Mouse (Mus musculus) embryo, embryonic 11 days (tissue): ENCODE measurements around the gene 4921507P07Rik.
A peak's percentile ranks its signal among the peaks of the same experiment; 100 is the strongest.
"Not testable (repeated sequence)": the region's sequence is repeated elsewhere in the genome, so short reads cannot be mapped to it uniquely, and the experiment has no call there.

Experiments
- DNase-seq: peaks from one replicate; pipeline ENCODE4 v3.0.0-alpha.2; 2015

The 4921507P07Rik gene

DNA sequence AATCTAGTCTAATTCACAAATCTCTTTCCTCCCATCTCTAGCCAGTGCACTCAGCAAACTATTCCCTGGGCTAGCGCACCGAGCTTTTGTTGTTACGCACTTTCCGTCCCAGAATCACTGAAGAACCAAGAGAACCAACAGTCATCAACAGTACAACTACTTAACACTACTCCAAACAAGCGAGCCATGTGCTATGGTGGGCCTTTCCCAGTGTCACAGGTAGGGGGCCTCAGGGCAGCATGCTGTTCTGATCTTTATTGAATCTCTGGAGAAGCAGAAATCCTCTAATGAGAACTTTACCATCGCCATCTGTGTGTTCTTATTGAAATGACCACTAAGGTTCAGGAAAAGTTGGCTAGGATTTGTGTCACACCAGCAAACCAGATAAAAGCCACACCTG is 38.9 kb downstream of the 4921507P07Rik start:
- DNase-seq, result no peak

DNA sequence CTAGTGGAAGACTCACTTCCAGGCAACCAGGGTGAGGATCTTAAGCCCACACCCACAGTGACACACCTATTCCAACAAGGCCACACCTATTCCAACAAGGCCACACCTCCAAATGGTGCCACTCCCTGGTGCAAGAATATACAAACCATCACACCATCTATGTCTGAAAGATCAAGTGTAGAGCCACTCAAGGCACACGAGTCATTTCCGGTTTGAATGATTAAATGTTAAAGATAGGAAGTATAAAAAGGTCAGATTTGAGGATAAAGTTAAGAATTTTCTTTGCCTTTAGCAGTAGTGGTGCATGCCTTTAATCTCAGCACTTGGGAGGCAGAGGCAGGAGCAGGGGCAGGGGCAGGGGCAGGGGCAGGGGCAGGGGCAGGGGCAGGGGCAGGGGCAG is 42.2 kb downstream of the 4921507P07Rik start:
- DNase-seq, result not testable (repeated sequence)

GRCm38 (mm10) chr6:50552881-50553518 is 43.4 kb downstream of the 4921507P07Rik start:
- no peak for DNase-seq

DNA sequence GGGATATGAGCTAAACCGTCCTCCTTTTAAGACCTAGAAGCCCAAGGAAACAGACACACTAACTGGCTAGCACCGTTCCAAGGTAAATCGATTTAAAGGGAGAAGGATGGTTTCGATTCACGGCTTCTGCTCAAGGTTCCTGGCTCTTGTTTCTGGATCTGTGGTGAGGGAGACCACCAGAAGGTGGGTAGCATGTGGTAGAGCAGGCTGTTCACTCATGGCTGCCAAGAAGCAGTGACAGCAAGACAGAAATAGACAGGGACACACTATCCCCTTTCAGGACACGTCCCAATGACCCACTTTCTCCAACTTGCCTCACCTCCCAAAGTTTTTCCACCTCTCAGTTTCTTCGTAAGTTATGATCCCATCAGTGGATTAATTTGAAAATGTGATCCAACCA is 46.6 kb downstream of the 4921507P07Rik start:
- DNase-seq, result no peak

GRCm38 (mm10) chr6:50549051-50549450 is 47.4 kb downstream of the 4921507P07Rik start:
- DNase-seq, result no peak

DNA sequence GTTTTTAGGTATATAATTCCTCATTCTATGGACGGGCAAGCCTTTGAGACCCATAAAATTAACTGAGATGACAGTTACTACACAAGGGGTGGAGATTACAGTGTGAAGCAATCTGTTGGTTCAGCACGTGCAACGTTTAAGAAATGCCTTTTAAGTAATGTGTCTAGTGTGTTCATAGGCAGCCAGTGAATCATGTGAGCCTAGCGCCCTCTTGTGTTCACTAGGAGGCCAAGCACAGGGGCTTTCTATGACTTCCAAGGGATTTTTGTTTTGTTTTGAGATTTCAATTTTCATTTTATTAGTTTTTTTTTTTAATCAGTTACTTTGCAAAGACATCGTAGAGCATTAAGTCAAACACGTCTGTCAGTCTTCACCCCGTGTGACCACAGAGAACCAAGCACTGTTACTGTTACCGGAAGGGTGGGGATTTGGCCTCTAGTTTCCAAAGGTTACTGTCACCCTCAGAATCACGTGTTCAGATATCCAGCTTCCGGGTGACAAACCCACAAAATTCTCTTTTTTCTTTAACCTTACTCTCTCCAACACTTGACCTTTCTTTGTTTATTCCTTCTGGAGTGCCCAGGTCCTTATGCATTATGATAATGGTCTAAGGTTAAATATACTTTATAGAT is 50.9 kb downstream of the 4921507P07Rik start:
- DNase-seq, result peak; percentile 70

DNA sequence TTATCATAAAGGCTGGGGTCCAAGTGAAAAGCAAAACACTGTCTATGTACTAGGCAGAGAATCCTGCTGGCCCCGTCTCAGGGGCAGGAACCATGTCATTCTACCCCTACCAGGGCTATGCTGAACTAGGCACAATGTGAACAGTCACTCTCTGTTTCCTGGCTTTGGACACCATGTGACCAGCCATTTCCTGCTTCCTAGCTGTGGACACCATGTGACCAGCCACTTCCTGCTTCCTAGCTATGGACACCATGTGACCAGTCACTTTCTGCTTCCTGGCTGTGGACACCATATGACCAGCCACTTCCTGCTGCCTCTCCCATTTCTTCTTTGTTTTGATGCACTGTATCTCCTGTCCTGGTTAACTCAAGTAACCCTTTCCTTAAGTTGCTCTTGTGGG is 53.9 kb downstream of the 4921507P07Rik start:
- no peak for DNase-seq

DNA sequence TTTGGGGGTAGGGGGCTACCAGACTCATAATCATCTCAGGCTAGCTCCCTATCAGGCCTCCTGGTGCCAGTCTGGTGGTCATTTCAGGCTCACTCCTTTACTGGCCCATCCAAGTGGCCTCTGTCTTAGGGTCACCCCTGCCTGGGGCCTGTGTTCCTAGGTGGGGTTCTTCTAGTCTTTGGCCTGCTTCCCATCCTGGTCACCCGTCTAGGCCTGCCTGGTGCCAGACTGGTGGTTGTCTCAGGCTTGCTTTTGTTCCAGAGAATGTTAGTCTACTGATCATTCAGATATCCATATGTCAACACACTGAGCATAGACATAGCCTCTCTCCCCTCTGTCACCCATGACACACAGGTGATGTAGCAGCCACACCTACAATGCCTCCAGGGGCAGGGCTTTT is 56.8 kb downstream of the 4921507P07Rik start:
- no peak for DNase-seq

DNA sequence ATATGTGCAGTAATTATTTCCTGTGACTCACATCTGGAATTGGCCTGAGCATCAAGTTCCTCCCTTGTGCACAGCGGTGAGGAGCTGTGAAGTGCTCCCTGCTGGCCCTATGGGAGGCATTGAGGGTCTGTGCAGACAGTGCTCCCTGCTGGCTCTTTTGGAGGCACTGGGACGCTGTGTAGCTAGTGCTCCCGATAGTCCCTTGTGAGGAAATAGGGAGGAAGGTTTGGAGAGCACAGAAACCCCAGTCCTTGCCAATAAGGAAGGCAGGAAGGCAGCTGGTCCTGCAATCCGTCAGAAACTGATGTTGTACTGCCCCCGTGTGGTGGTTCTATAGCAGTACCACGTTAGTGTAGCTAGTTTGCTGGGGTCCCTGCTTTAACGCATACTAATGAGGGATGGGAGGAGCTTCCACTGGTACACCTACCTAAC is 60.0 kb downstream of the 4921507P07Rik start:
- peak; percentile 90 for DNase-seq

DNA sequence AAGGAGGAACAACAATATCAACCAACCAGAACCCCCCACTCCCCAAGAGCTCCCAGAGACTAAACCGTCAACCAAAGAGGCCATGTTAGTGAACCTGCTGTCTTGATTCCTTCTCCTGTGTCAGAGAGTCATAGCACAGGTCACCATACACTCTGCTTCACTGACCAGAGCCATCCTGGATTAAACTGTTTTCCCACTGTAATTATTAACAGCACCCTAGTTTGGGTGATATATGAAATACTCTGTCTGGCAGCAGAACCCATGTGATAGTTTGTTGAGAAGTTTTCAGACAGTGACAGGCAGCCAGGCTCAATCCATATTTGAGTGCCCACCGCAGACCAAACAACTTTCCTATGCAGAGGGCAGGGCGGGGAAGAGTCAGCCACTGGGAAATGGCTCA is 61.1 kb downstream of the 4921507P07Rik start:
- no peak for DNase-seq

GRCm38 (mm10) chr6:50531920-50532319 is 64.5 kb downstream of the 4921507P07Rik start:
- peak; percentile 38 for DNase-seq

DNA sequence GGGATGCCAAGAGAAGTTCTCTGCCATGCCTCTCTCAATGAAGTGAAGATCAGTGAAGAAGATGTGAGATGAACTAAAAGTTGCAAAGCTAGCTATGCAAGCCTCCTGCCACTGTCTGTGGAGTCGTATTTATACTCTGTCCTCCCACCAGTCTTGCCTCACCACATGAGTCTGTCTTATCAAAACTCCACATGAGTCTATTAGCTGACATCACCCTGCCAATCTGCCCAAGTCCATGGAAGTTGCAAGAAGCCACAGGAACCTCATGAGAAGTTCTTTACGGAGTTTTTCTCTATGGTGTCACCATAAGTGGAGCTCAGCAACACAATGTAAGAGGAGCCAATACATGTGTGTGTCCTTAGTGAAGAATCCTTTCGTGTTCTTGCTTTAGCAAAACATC is 65.4 kb downstream of the 4921507P07Rik start:
- DNase-seq, result no peak

DNA sequence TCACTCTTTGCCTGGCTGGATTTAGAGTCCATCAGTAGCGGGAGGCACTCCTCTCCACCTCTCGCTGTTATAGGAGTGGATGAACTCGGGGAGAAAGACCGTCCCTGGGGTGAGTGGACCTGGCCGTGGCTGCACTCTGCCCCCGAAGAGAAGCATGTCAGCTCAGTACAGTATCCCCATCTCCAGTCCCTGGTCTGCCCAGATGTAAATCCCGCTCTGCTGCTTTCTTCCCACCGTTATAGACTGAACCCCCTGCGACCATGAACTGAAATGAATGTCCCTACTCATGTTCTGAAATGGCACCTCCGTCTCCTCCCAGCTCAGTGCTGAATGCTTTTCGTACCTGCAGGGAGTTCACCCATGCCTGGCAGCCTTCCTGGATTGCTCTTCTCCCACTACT is 67.2 kb downstream of the 4921507P07Rik start:
- no peak for DNase-seq

- DNase-seq, result no peak
Observed at GRCm38 (mm10) chr6:50527416-50527815, 69.0 kb downstream of the 4921507P07Rik start.

- DNase-seq, result peak; percentile 78
Observed at GRCm38 (mm10) chr6:50526597-50527024, 69.8 kb downstream of the 4921507P07Rik start.

DNA sequence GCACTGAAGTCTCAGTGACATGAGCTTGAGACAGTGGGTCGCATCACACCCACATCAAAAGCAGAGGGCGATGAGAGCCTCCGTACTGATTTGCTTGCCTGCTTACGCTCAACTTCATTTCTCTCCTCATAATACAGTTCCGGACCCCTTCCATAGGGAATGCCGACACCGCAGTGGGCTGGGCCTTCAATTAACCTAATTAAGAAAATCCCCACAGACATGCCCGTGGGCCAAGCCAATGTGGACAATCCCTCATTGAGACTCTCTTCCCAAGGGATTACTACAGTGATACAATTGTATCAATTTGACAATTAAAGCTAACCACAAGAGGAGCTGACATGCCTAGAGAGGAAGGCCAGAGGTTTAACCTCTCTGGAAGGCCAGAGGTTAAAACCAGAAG is 70.6 kb downstream of the 4921507P07Rik start:
- no peak for DNase-seq

GRCm38 (mm10) chr6:50524261-50524896 is 72.1 kb downstream of the 4921507P07Rik start:
- DNase-seq, result no peak
